Mouse (Mus musculus) cerebellum, adult 11 months (tissue): ENCODE measurements around the gene Ap4b1.

Experiments used
- DNase-seq: peaks from one replicate; pipeline ENCODE4 v3.0.0; 2022

Ap4b1 gene

DNA sequence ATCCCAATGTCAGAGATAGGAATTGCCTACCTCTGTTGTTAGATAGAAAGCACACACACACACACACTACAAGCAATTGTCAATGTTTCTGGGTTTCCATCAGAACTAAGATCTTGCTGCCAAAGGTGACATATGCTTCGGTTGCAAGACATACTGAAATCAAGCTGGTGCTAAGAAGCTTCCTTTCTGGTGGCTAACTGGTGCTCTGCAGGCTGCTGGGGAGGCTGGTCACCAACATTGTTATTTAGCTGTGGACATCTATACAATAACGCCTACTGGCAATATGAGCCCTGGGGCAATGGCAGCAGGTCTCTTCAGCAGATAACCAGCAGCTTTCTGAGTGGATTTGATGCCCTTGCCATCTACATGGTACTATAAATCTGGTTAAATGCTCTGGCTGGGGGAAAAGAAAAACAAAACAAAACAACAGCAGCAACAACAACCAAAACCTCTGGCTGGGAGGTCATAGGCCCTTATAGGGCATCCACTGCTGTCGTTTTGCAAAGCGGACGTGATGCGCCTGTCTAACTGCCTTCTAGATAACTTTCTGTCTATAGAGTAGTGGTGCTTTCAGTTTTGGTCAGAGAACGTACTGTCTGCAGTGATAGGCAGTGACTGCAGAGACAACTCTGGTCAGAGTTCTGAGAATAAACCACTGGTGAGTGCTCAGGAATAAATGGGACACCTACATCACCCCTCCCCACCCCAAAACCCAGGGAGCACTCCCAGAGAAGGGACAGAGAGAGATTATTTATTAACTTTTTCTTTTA is 47.9 kb downstream of the Ap4b1 start:
- peak; percentile 29 for DNase-seq

DNA sequence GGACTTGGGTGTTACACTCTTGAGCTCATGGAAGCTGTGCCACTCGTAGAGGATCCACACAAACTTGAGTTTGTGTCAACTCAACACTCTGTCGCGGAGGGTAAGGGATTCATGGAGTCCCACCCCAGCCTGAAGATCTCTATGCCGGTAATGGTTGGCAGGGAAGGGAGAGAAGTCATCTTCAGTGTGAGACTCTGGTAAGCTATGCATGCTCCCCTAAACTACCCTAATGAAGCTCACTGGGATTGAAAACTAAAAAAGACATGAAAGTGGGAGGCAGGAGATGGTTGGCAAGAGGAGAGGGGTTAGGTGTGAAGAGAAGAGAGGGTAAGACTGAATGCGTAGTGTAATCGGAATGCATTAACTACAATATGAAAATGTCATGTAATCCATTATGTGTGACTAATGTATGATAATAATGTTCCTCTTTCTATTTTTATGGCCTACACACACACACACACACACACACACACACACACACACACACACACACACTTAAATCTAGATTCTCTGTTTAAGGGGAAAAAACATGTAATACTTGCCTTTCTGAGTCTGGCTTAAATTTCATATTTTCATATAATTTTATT is 48.8 kb downstream of the Ap4b1 start:
- DNase-seq: no peak

DNA sequence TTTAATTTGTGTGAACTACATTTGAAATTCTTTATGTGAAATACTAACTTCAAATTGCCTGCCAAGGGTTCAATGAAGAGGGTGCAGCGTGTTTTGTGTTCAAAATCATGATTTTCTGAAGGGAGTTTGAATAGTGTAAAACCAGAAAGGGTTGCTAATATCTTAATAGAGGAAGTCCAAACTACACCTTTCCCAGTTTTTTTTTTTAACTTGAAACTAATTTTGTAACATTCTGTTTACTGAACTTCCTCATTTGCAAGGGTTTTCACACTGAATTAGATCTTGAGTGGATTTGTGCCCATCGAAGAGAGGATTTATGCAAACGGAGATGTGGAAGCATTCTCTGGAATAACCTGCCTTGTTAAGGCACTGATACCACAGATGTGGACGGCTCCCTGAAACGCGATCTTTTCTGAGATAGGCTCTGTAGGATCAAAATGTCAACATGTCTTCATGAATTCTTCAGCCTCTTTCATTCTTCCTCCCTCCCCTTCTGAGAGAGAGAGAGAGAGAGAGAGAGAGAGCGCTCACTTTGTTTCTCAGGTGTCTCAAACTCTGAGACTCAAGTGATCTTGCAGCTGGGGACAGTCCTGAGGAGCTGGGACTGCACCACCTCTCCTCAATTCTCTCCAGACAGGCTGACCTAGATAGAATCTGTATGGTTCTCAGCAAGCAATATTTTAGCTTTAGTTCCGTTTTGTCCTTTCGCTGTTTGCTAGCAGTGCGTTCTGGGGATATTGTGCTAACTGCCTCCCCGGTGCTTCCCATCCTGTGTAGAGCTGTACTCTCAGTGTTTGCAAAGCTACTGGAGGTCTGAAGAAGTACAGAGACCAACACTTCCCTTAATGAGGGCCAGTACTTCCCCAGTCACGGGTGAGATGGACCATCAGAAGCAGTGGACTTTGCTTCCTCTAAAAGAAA is 49.8 kb downstream of the Ap4b1 start, which contains the start of gene Ptpn22:
Gene Ptpn22 (plus strand): TSS at position 915 of the 921 bp plus-strand sequence.
- DNase-seq: no peak

DNA sequence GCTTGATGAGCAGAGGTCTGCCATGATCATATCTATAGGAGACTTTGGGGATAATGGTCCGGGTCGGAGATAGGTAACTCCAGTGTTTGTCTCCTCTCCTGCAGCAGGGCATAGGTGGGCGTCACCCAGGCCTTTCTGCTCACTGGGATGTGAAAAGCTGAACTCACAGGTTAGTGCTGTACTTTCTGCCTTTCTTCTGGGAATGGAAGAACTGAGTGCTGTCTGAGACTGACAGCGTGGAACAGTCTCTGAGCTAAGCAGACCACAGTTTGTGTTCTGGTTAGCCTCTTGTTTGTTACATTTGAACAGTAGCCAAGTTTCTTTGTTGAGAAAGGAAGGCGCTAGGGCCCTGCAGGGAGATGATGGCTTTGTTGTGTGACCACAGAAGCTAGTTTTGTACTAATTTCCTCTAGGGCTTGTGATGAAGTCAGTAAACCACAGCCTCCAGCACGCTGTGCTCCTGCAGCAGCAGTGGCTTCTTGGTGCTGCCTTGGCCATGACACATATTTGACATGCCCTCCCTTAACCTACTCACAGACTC is 50.6 kb downstream of the Ap4b1 start:
- DNase-seq: no peak

DNA sequence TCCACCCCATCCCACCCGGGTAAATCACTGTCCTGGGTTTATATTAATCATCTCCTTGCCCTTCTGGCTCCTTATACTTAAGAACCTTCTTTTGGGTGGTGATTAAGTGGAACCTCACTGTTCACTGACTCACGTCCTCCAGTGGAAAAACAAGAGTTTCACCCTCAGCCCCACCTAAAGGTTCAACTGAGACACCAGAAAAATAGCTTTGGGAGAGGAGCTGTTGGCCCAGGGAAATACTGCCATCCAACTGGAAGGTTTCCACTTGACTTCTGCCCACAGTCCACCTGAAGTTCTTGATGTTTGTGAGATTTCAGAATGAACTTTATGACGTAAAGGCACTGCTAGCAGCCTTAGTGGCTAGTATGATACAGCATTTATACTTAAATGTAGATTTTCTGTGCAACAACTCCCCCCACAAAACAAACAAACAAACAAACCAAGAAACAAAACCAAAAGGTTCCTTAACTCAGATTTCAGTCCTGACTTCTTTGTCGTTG is 53.5 kb downstream of the Ap4b1 start:
- DNase-seq: no peak

DNA sequence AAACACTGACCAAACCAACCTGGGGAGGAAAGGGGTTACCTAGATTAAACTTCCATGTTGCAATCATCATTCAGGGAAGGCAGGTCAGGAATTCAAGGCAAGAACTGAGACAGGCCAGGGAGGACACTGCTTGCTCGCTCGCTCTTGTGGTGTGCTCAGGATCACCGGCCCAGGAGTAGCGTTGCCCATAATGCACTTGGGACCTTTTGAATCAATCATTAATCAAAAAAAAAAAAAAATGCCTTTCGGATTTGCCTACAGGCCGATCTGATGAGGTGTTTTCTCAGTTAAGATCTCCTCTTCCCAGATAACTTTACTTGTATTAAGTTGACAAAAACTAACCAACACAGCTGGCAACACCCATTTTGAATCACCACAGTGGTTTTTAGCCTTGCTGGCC is 54.9 kb downstream of the Ap4b1 start:
- no peak for DNase-seq

DNA sequence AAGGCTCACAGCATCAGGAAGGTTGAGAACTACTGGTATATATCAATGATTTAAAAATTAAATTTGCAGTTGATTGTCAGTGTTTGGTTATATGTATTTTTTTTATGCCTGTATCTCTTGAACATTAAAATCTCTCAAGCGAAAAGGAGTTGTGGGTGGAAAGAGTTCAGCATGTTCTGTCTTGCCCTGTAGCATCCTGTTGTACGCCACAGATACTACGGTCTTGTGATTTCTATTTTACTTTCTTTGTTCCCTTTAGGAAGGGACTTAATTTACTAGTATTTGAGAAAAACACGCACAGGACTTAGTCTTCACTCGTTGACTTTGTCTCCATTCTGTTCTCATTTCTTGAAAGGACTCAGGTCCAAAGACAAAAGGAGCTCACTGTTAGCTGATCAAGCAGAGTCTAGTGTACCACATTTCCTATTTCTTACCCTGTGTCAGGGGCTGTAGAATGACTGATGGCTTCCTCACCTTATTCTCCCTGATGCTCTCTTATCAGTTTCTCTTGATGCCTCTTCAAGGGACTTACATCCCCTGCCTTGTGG is 58.2 kb downstream of the Ap4b1 start:
- DNase-seq: no peak

DNA sequence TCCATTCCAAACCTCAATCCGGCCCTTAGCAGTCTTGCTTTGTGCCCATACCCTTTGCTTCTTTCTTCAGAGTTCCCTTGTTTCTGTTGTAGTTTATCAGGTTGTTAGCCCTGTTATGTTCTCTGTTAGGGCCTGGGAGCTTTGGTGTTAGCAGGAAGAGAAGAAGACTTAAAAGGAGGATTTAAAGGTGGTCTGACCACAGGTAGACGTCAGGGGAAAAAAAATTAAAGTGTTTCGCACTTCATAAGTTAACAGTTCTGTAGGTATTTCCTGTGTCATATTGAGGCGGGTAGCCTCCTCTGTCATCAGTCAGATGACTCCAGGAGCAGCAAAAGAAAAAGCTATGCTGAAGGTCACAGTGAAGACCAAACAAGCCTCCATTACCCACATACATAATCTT is 58.7 kb downstream of the Ap4b1 start:
- DNase-seq: no peak
